Mouse (Mus musculus) right cerebral cortex, postnatal 10 days (tissue): Measurements from ENCODE around the gene Rab36.

Experiments
- DNase-seq, 2 experiments: peaks; one replicate each; pipeline ENCODE4 v3.0.0; 2021; ENCODE audit warnings: low spot score in 2 of 2

Gene Rab36

GRCm38 (mm10) chr10:75044459-75044858 is 7.6 kb downstream of the Rab36 start:
- no peak for DNase-seq

GRCm38 (mm10) chr10:75045831-75046230 is 9.0 kb downstream of the Rab36 start:
- no peak for DNase-seq

- no peak for DNase-seq
Measured at GRCm38 (mm10) chr10:75048711-75049110, 11.9 kb downstream of the Rab36 start.

- DNase-seq: no peak
Measured at GRCm38 (mm10) chr10:75051364-75052074, 14.7 kb downstream of the Rab36 start.

- no peak for DNase-seq
Measured at GRCm38 (mm10) chr10:75052902-75053301, 16.0 kb downstream of the Rab36 start.

- no peak for DNase-seq
Measured at GRCm38 (mm10) chr10:75053655-75054054, 16.8 kb downstream of the Rab36 start.

GRCm38 (mm10) chr10:75054125-75054524 is 17.3 kb downstream of the Rab36 start:
- peak in 1 of 2 experiments; percentile 57 for DNase-seq

- no peak for DNase-seq
Measured at GRCm38 (mm10) chr10:75055672-75056071, 18.8 kb downstream of the Rab36 start.

- peak; percentile 72 to 82 for DNase-seq
Measured at GRCm38 (mm10) chr10:75056255-75056654, 19.4 kb downstream of the Rab36 start.

- no peak for DNase-seq
Measured at GRCm38 (mm10) chr10:75058336-75058735, 21.5 kb downstream of the Rab36 start.

- no peak for DNase-seq
Measured at GRCm38 (mm10) chr10:75058761-75059395, 22.0 kb downstream of the Rab36 start.

- DNase-seq: peak; percentile 83
Measured at GRCm38 (mm10) chr10:75059396-75059795, 22.5 kb downstream of the Rab36 start.

GRCm38 (mm10) chr10:75060217-75060842 is 23.5 kb downstream of the Rab36 start, which contains the start of gene Bcr:
Gene Bcr (plus strand): TSS chr10:75060592.
- DNase-seq: peak; percentile 85 to 88

GRCm38 (mm10) chr10:75060843-75061235 is 24.0 kb downstream of the Rab36 start:
- DNase-seq: peak in 1 of 2 experiments; percentile 53

GRCm38 (mm10) chr10:75061341-75062188 is 24.7 kb downstream of the Rab36 start:
- no peak for DNase-seq

GRCm38 (mm10) chr10:75062189-75062561 is 25.3 kb downstream of the Rab36 start:
- DNase-seq: peak in 1 of 2 experiments; percentile 62

GRCm38 (mm10) chr10:75062621-75063020 is 25.8 kb downstream of the Rab36 start:
- DNase-seq: no peak

- DNase-seq: no peak
Measured at GRCm38 (mm10) chr10:75063301-75063965, 26.6 kb downstream of the Rab36 start.

- DNase-seq: no peak
Measured at GRCm38 (mm10) chr10:75065691-75066090, 28.8 kb downstream of the Rab36 start.

- no peak for DNase-seq
Measured at GRCm38 (mm10) chr10:75067446-75067845, 30.6 kb downstream of the Rab36 start.

- DNase-seq: no peak
Measured at GRCm38 (mm10) chr10:75068086-75068485, 31.2 kb downstream of the Rab36 start.
